Mouse (Mus musculus) neural tube, embryonic 12.5 days (tissue): ENCODE data around the gene Glis2. TPM values are rescaled to one million over a fixed set of nuclear protein-coding genes. Genes with fewer than 3 reads are reported as not detected.

Experiments
- ATAC-seq: fragments of 200-750 bp; cut with Nextera tagmentation; 2 replicates; pipeline ENCODE4 v1.8.0; 2017; ENCODE audit warnings: low read depth, mild to moderate bottlenecking, moderate TSS enrichment, moderate library complexity; ENCODE audit not compliant: low FRiP score
- H3K27ac ChIP-seq: fragments of 300-500 bp; sonication (generic); 2 replicates; pipeline ENCODE4 v1.5.1; 2016
- H3K27me3 ChIP-seq: fragments of 300-500 bp; sonication (generic); replicated peaks from 2 replicates; pipeline ENCODE4 v1.6.1; 2016; ENCODE audit warnings: mild to moderate bottlenecking
- H3K36me3 ChIP-seq: fragments of 300-500 bp; sonication (generic); 2 replicates; pipeline ENCODE4 v1.6.1; 2016; ENCODE audit warnings: mild to moderate bottlenecking
- H3K4me1 ChIP-seq: fragments of 300-500 bp; sonication (generic); 2 replicates; pipeline ENCODE4 v1.6.1; 2016
- H3K4me2 ChIP-seq: fragments of 300-500 bp; sonication (generic); replicated peaks from 2 replicates; pipeline ENCODE4 v1.6.1; 2016; ENCODE audit warnings: mild to moderate bottlenecking
- H3K4me3 ChIP-seq: fragments of 300-500 bp; sonication (generic); 2 replicates; pipeline ENCODE4 v1.5.1; 2016
- H3K9ac ChIP-seq: fragments of 300-500 bp; sonication (generic); 2 replicates; pipeline ENCODE4 v1.6.1; 2016; ENCODE audit warnings: mild to moderate bottlenecking
- H3K9me3 ChIP-seq: fragments of 300-500 bp; sonication (generic); 2 replicates; pipeline ENCODE4 v1.6.1; 2016; ENCODE audit warnings: mild to moderate bottlenecking
- WGBS: fragments of 180-500 bp; shearing (Covaris S2); methylation state at CpG from one replicate; pipeline ENCODE4 v1.1.7; 2016; 5-methylcytosine and 5-hydroxymethylcytosine counted together
- polyA plus RNA-seq: library from polyadenylated mRNA; unstranded; fragments of >200 nt; fragmentation: Nextera tagmentation; extraction: Ambion mirVana; gene quantifications from 2 replicates; pipeline ENCODE4 v1.2.1, GENCODE M21; 2016

The Glis2 gene
- polyA plus RNA-seq, 1 experiment from 2014 or later, result 36.5 TPM

DNA sequence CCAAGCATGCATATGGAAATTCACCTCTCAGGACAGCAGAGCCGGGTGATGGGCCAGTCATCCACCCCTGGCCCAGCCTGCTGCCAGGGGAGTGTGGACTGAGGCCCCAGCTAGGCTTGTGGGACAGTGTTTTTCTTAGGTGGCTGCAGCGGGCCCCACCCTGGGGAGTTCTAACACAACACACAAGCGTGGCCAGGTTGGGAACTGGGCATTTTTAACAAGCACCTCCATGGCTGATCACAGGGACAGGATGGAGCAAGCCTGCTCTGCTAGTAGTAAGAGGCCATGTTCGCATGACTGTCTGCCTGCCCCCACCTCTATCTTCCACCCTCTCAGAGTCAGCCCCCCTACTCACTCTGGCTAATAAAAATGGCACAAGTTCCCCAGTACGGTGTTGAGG lies 3.5 kb downstream of the Glis2 start:
- no peak for ATAC-seq
- WGBS, result 70% methylated on average over 5 of the region's 5 CpGs
- Histone ChIP-seq H3K27me3 (no peaks in the 10 kb centered on the region), H3K9me3 (no peaks in the 10 kb centered on the region), H3K4me3 (peak overlapping the region; percentile 0; the same call in 1 of the 2 replicates), H3K9ac (0 out of 2 replicates have a peak overlapping the region, but pooled peaks have one; percentile 33), H3K4me1 (peaks cover 86% of the 10 kb centered on the region), H3K4me2 (peak overlapping the region; percentile 98), H3K27ac (0 out of 2 replicates have a peak overlapping the region, but pooled peaks have one; percentile 34), H3K36me3 (no peaks in the 10 kb centered on the region)

DNA sequence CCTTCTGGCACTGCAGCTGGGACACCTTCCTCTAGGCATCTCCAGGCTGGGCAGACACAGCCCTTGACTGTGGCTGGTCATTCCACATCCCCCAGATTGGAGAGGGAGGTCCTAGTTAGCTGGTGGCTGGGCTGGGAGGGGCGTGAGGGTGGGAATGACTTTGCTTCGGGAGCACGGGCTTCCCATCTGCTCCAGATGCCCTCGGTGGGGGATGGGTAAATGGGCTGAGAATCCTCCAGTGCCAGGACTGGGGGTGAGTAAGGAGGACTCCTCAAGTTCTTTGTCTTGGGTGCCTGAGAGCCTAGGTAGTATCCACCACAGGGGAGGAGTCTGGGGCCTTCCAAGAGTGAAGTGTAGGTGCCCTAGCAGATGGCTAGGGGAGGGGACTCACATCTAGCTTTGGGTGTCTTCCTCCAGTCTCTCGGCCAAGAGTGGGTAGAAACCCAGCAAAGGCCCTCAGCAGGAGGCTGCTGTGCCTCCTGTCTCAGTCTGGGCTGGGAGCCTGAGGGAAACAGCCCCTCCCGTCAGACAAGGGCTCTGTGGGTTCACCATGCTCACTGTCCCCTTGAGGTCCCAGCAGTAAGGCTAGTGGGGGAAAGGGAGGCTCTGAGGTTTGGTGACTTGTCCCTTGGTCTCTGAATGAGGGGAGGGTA lies 4.5 kb downstream of the Glis2 start:
- Histone ChIP-seq H3K27ac (peak overlapping the region; percentile 34; the same call in 1 of the 2 replicates), H3K27me3 (no peaks in the 10 kb centered on the region), H3K4me2 (peak overlapping the region; percentile 98), H3K9ac (peak overlapping the region; percentile 33; the same call in 1 of the 2 replicates), H3K9me3 (no peaks in the 10 kb centered on the region), H3K4me3 (peak overlapping the region; percentile 11; the same call in 1 of the 2 replicates), H3K4me1 (peaks cover 86% of the 10 kb centered on the region), H3K36me3 (no peaks in the 10 kb centered on the region)
- WGBS, result 9% methylated on average over 6 of the region's 6 CpGs
- no peak for ATAC-seq

DNA sequence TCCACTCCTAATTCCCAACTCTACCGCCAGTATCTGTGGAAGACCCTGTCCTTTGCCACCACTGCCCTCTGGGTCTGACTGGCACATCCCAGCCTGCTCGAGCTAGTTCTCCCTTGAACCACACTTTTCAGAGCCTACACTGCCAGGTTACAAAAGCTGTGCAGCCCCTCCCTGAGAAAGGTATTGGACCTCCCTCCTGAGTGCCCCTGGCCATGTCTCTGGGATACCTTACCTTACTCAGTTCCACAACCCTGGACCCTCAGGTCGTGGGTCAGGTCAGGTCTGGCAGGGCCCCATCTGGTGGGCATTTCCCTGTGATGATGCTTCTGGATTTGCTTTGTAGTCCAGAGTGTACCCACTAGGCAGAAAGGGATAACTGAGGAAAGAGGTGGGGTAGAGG lies 5.1 kb downstream of the Glis2 start:
- Histone ChIP-seq H3K27me3 (no peaks in the 10 kb centered on the region), H3K4me3 (no peak overlapping the region), H3K4me2 (peak overlapping the region; percentile 98; the same call in 1 of the 2 replicates), H3K9me3 (no peaks in the 10 kb centered on the region), H3K4me1 (peaks cover 92% of the 10 kb centered on the region), H3K9ac (no peak overlapping the region), H3K27ac (0 out of 2 replicates have a peak overlapping the region, but pooled peaks have one; percentile 12), H3K36me3 (no peaks in the 10 kb centered on the region)
- 91% methylated on average over 3 of the region's 3 CpGs for WGBS
- no peak for ATAC-seq

GRCm38 (mm10) chr16:4600701-4601310 lies 6.3 kb downstream of the Glis2 start:
- no peak overlapping the region for H3K9ac ChIP-seq
- no peaks in the 10 kb centered on the region for H3K27me3 ChIP-seq
- no peak overlapping the region for H3K4me2 ChIP-seq
- ATAC-seq, result no peak
- no peaks in the 10 kb centered on the region for H3K9me3 ChIP-seq
- H3K4me3 ChIP-seq, result no peak overlapping the region
- no peaks in the 10 kb centered on the region for H3K36me3 ChIP-seq
- H3K4me1 ChIP-seq, result peaks cover 98% of the 10 kb centered on the region
- 75% methylated on average over 9 of the region's 9 CpGs for WGBS
- no peak overlapping the region for H3K27ac ChIP-seq

GRCm38 (mm10) chr16:4602189-4602588 lies 7.7 kb downstream of the Glis2 start:
- H3K27me3 ChIP-seq, result no peaks in the 10 kb centered on the region
- peak overlapping the region; percentile 37; the same call in 1 of the 2 replicates for H3K27ac ChIP-seq
- H3K4me3 ChIP-seq, result no peak overlapping the region
- peak overlapping the region; percentile 34 for H3K4me2 ChIP-seq
- ATAC-seq, result no peak
- peaks cover 97% of the 10 kb centered on the region for H3K4me1 ChIP-seq
- WGBS, result 6% methylated on average over 3 of the region's 3 CpGs
- H3K9ac ChIP-seq, result peak overlapping the region; percentile 44; the same call in 1 of the 2 replicates
- H3K9me3 ChIP-seq, result no peaks in the 10 kb centered on the region
- no peaks in the 10 kb centered on the region for H3K36me3 ChIP-seq

DNA sequence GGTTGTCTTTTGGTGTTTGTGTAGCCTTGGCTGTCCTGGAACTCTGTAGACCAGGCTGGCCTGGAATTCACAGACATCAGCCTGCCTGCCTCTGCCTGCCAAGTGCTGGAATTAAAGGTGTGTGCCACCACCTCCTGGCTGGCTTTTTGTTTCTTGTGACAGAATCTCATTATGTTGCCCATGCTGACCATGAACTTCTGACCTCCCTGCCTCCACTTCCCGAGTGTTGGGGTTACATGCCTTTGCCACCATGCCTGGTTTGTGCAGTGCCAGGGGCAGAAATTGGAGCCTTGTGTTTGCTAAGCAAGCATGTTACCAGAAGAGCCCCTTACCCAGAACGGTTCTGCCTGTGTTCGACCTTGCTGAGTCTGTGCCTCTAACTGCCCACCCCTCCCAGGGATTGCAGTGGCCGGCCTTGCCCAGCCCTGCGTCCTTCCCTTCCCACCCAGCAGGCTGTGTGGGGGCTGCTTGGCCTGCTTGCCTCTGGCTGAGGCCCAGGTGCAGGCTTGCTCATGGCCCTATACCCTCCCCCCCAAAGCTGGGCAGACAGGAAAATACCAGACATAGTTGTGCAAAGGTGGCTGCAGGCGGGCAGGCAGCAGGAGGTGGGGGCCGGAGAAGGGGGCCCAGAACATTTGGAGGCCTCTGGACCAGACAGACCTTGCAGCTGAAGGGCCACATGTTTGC lies 8.4 kb downstream of the Glis2 start:
- no peaks in the 10 kb centered on the region for H3K36me3 ChIP-seq
- peak overlapping the region; percentile 44 for H3K9ac ChIP-seq
- no peak overlapping the region for H3K4me3 ChIP-seq
- no peaks in the 10 kb centered on the region for H3K27me3 ChIP-seq
- ATAC-seq, result no peak
- peak overlapping the region; percentile 34 for H3K4me2 ChIP-seq
- WGBS, result 31% methylated on average over 7 of the region's 7 CpGs
- peak overlapping the region; percentile 20; the same call in 1 of the 2 replicates for H3K27ac ChIP-seq
- no peaks in the 10 kb centered on the region for H3K9me3 ChIP-seq
- peaks cover 95% of the 10 kb centered on the region for H3K4me1 ChIP-seq

GRCm38 (mm10) chr16:4603453-4603837 lies 8.9 kb downstream of the Glis2 start:
- H3K9ac ChIP-seq, result no peak overlapping the region
- H3K27ac ChIP-seq, result no peak overlapping the region
- H3K9me3 ChIP-seq, result no peaks in the 10 kb centered on the region
- H3K27me3 ChIP-seq, result no peaks in the 10 kb centered on the region
- H3K4me2 ChIP-seq, result peak overlapping the region; percentile 34
- ATAC-seq, result no peak
- peaks cover 89% of the 10 kb centered on the region for H3K4me1 ChIP-seq
- no peak overlapping the region for H3K4me3 ChIP-seq
- H3K36me3 ChIP-seq, result 0 out of 2 replicates have a peak, but pooled peaks cover under 1% of the 10 kb centered on the region
- WGBS, result 65% methylated on average over 1 of the region's 1 CpGs

DNA sequence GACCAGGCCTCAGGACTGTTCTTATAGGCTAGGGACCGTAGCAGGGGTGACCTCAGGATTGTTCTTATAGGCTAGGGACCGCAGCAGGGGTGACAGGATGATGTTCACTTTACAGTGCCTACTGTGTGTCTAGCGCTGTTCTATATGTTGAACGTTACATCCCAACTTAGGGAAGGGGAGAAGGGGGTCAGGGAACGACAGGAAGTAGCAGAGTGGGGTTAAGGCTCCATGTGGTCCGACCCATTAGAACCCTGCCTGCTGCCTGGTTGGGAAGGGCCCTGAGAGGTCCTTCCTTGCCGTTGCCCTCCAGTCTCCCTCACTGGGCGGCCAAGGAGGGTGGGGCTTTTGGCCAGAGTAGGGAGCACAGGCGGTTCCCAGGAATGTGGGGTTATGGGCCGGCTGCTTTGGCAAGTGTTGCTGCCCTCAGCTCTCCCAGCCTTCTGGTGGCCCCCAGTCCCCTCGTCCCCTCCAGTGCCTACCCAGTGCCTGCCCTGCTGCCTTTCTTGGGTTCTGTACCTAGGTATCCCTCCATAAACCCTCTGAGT lies 9.9 kb downstream of the Glis2 start:
- H3K4me1 ChIP-seq, result peaks cover 80% of the 10 kb centered on the region
- 72% methylated on average over 11 of the region's 11 CpGs for WGBS
- no peaks in the 10 kb centered on the region for H3K9me3 ChIP-seq
- no peak for ATAC-seq
- no peak overlapping the region for H3K4me2 ChIP-seq
- no peak overlapping the region for H3K4me3 ChIP-seq
- no peaks in the 10 kb centered on the region for H3K27me3 ChIP-seq
- H3K9ac ChIP-seq, result no peak overlapping the region
- no peak overlapping the region for H3K27ac ChIP-seq
- peaks cover 9% of the 10 kb centered on the region for H3K36me3 ChIP-seq

- no peak overlapping the region for H3K4me3 ChIP-seq
- WGBS, result 40% methylated on average over 13 of the region's 13 CpGs
- H3K9ac ChIP-seq, result no peak overlapping the region
- ATAC-seq, result peak; percentile 34
- no peaks in the 10 kb centered on the region for H3K9me3 ChIP-seq
- H3K4me2 ChIP-seq, result peak overlapping the region; percentile 35
- peaks cover 68% of the 10 kb centered on the region for H3K4me1 ChIP-seq
- H3K27ac ChIP-seq, result no peak overlapping the region
- H3K36me3 ChIP-seq, result peaks cover 21% of the 10 kb centered on the region
- H3K27me3 ChIP-seq, result no peaks in the 10 kb centered on the region
Observed at GRCm38 (mm10) chr16:4605514-4606131, 11.1 kb downstream of the Glis2 start.

- Histone ChIP-seq H3K9ac (no peak overlapping the region), H3K4me1 (peaks cover 59% of the 10 kb centered on the region), H3K4me3 (no peak overlapping the region), H3K27ac (no peak overlapping the region), H3K36me3 (peaks cover 29% of the 10 kb centered on the region), H3K9me3 (no peaks in the 10 kb centered on the region), H3K4me2 (0 out of 2 replicates have a peak overlapping the region, but pooled peaks have one; percentile 2), H3K27me3 (no peaks in the 10 kb centered on the region)
- 41% methylated on average over 5 of the region's 5 CpGs for WGBS
- no peak for ATAC-seq
Observed at GRCm38 (mm10) chr16:4606431-4607084, 12.0 kb downstream of the Glis2 start.

GRCm38 (mm10) chr16:4607818-4608531 lies 13.5 kb downstream of the Glis2 start:
- Histone ChIP-seq H3K9me3 (no peaks in the 10 kb centered on the region), H3K4me3 (no peak overlapping the region), H3K9ac (no peak overlapping the region), H3K27ac (no peak overlapping the region), H3K36me3 (peaks cover 40% of the 10 kb centered on the region), H3K4me2 (no peak overlapping the region), H3K27me3 (no peaks in the 10 kb centered on the region), H3K4me1 (peaks cover 46% of the 10 kb centered on the region)
- peak; percentile 18; the same call in 1 of the 2 replicates for ATAC-seq
- 53% methylated on average over 9 of the region's 9 CpGs for WGBS
